Mouse (Mus musculus): ENCODE measurements around the gene Ptgfrn.

Ptgfrn gene

DNA sequence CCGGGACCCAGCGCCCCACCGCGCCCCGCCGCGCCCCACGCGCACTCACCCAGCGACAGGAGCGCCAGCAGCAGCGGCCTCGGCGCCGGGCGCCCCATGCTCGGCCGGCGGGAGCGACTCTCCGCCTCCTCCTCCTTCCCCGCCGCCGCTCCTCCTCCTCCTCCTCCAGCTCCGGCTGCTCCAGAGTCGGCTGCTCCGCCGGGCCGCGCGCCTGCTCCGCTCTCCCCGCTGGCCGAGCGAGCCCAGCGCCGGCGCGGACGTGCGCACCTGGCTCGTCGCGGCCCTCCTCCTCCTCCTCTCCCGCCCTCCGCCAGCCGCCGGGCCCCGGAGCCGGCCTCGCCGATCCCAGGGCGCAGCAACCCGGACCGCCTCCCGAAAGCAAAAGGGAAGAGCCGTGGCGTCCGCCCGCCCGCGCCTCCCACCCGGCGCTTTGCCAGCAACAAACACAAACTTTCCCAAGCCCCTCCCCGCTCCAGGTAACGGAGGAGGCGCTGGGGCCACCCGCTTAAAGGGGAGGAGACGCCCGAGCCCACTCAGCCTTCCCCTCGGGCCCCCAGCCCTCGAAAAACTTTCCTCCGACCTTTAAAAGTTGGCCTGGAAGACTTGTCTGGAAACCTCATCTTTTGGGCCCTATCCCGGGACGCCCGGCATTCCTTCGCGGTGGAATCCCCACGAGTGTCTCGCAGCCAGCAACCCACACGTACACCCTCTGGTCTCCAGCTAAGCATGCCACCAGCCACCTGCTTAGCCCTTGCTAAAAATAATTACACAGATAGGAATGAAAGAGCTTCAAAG is at the start of gene Ptgfrn:
Gene Ptgfrn, minus strand, starts transcription at position 236 of the 795 bp plus-strand sequence.
- peak; percentile 16 to 26 for DNase-seq

DNA sequence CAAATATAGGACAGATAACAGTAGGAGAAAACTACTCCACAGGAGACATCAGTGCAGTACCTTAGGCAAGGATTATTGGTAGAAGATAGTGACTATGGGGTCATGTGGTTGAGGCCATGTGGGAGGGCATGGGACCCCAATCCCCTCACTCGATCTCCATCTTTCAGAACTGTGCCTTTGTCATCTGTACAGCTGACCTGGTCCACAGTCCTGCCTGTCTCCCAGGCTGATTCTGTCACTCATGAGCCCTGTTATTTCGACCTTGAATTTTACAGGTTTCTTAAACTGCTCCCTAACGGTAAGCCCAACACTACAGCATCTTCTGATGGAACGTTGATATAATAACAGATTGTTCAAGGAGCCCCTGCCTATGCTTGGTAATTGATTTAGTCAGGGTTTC is 49.6 kb upstream of the Ptgfrn start:
- no peak for DNase-seq

DNA sequence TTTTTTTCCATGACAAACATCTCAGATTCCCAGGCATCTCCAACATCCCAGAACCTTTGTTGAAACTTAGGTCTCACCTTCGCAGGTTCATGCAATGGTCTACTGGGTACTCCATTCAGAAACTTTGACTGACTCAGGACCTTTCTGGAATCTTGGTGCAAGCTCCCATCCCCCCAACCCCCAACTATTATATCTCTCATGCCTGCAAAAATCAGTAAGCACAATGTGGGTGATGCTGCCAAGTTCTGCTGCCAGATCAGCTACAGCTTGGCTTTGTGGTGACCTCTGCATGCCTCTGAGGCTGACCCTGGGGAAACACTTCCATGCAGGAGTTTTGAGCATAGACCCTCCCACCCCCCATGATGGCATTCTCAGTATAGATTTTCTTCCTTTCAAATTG is 44.0 kb upstream of the Ptgfrn start:
- DNase-seq = no peak

DNA sequence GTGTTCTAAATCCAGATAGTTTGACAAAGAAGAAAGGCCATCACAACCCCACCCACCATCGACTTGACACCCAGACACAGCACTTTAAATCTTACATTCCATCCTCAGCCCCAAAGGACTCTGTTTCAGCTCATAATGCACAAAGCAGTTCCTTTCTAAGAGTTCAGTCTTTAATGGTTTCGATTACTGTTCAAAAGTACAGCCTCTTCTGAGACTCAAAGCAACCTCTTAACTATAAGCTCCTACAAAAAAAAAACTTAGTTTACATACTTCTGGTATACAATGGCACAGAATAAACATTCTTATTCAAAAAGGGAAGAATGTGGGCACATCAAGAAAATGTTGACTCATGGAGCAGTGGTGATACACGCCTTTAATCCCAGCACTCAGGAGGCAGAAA is 43.3 kb upstream of the Ptgfrn start:
- no peak for DNase-seq

DNA sequence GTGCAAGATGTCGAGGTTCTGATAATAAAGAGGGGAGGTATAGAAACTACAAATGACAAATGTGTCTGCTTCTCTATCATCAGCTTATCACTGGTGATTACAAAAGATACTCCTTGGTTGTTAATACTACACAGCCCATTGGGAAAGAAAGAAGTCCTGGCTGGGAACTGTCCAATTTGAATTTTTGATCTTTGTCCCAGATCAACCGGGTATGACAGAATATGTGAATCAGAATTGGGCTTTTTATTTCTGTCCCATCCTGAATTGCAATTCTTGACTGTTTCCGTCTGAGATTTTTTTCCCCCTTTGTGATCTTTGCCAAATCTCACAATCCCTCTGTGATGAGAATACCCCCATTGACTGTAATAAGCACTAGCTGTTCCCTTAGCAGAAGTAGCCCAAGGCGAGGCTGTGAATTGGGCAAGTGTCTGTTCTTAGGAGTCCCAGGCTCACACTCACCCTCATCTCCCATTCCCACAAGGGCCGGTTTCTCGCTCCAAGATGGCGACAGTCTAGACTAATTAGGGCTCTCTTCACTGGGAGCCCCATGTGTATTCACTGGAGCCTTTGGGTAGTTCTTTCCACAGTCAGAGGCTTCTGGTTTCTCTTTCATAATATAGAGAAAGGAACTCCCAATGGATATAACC is 36.2 kb upstream of the Ptgfrn start:
- no peak for DNase-seq

DNA sequence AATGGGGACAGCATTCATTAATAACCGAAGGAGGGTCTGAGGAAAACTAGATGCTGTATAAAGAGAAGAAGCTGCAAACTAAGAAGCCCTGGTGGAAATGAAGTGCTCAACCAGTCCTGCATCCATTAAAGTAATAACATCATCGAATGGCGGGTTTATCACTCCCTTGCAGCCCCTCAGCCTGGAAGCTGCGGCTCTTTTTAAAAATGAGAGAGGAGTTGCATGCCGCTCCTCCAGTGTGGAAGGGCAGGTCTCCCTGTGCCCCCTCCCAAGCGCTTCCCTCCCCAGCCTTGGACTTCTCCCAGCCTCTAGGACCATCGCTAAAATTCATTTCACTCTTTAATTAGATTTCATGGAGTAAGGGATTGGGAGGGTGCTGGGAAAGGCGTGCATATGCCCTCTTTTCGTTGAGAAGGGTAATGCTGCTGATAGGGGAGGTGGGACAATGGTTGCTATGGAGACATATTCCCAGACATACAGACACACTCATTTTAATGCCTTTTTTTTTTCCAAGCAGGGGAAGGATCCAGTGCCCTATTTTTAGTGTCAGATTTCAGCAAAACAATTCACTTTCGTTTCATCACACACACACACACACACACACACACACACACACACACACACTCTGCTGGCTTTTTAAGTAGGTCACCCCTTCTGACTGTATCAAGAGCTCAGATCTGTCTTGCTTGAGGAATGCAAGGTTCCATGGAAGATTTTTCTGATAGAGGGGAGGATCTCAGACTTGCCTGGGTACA is 35.4 kb upstream of the Ptgfrn start:
- no peak for DNase-seq

GRCm38 (mm10) chr3:101144366-101144948 is 34.4 kb upstream of the Ptgfrn start:
- DNase-seq = no peak

DNA sequence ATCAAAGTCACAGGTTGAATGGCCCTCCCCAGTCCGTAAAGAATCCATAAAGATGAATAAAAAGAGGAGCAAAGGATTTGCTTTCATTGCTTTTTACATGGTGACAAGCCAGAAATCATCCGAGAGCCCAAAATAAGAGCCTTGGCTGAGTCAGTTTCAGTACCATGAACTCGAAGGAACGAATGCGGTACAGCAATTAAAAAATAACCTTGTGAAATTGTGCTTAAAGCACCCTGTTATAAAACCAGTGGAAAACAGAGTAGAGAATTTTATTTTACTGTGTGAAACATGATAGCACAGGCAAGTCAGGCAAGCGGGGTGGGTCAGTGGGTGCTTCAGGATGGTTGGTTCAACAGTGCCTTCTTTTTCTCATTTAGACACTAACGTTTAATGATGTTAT is 33.4 kb upstream of the Ptgfrn start:
- DNase-seq = no peak

DNA sequence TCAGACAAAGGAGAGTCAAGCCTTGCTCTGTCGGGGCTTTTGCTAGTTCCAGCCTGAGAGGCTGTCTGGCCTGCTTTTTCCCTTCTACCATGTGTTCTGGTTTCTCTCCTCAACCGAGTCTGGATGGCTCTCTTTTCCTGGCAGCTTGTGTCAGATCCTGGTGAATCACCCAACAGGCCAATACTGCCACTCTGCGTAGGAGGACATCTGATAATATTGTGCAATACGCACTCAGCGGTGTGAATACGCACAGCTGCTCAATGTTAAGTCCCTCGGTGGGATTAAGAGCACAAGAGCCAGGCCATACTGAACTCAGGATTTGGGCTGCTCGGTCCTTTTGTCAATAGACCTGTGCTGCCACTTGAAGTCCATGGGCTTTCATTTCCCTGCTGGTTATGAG is 31.8 kb upstream of the Ptgfrn start:
- DNase-seq = no peak

- no peak for DNase-seq
Measured at GRCm38 (mm10) chr3:101139958-101140357, 29.9 kb upstream of the Ptgfrn start.

GRCm38 (mm10) chr3:101136483-101136882 is 26.4 kb upstream of the Ptgfrn start:
- DNase-seq = no peak

DNA sequence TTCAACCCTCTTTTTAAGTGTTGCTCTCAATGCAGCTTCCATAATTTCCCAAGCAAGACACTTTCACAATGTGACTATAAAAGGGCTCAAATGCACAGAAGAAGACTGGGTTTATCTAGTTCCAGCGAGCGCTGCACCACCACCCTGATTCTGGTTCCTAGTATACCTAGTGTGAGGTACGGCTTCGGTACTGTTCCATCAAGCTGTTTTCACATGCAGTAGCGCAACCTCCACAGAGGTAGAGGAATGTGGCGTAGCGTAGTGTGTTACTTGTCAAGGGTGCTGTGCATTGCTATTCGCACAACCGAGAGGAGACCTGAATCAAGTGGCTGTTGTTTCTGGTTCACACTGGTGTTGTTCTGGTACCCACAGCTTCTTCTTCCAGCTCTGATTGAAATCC is 24.8 kb upstream of the Ptgfrn start:
- no peak for DNase-seq

GRCm38 (mm10) chr3:101132981-101133380 is 22.9 kb upstream of the Ptgfrn start:
- no peak for DNase-seq

DNA sequence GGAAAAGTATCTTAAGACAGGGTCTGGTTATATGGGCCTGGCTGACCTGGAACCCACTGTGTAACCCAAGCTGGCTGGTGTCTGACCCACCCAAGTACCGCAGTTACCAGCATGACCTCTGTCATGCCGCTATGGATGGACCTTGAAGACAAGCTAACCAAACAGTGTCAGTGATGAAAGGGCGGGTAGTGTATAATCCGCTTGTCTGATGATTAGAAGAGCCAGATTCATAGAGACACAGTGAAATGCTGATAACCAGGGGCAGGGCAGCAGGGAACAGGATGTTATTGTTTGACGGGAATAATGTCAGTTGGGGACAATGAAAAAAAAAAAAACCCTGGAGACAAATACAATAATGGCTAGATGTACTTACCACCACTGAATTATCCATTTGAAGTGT is 21.7 kb upstream of the Ptgfrn start:
- no peak for DNase-seq

DNA sequence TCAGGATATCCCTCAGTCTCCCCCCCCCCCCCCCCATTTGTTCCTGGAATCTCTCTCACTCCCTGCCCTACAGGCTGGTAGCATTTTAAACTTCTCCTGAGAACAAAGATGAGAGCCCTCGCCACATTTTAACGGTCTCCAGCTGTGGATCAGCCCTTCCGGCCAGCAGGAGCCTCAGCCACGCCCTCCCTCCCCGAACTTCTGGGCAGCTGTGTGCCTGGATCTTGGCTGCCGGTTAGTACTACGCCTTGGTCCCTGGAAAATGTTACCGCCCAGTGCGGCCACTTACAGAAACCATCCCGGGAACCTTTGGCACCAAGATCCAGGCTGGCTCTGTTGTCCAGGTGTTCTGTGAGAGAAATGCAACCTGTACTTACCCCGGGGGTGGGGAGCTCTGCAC is 20.4 kb upstream of the Ptgfrn start:
- no peak for DNase-seq

DNA sequence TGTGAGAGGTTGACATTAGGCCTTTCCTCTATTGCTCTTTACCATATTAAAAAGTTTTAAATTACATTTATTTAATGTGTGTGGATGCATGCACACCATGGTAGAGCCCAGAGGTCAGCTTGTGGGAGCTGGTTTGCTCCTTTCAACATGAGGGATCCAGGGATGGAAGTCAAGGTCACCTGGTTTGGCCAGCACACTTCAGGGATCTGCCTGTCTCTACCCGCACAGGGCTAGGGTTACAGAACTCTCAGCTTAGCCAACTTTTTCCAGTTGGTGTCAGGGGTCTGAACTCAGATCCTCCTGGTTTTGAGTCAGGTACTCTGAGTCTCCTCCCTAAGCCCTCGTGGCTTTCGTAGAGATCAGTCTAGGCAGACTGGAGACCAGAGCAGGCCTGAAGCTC is 19.5 kb upstream of the Ptgfrn start:
- no peak for DNase-seq

- DNase-seq = no peak
Measured at GRCm38 (mm10) chr3:101129090-101129489, 19.0 kb upstream of the Ptgfrn start.

DNA sequence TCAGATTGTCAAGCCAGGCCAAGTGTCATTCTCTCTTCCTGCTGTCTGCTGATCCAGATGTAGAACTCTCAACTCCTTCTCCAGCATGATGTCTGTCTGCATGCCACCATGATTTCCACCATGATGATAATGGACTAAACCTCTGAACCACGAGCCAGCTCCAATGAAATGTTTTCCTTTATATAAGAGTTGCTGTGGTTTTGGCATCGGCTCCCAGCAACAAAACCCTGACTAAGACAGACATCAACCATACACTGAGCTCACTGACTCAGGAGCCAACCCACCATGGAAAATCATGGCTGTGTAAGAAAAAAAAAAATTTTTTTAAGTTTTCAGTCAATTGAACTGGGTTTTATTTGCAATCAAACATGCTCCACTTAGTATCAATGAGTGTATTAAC is 17.7 kb upstream of the Ptgfrn start:
- DNase-seq = no peak

DNA sequence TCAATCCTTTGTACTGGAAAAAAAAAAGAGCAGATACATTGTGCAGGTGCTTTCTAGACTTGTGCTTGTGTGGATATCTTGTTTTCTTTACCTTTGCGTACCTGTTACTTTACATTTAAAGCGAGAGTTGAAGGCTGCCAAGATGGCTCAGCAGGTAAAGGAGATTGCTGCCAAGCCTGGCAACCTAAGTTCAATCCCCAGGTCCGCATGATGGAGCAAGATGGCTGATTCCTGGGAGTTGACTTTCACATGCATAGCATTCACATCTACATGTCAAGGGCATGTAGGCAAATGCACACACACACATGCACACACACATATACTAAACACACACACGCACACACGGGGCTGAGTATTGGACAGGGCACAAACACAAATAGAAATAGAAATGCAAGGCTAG is 14.6 kb upstream of the Ptgfrn start:
- no peak for DNase-seq

GRCm38 (mm10) chr3:101122479-101122878 is 12.4 kb upstream of the Ptgfrn start:
- no peak for DNase-seq

- DNase-seq = no peak
Measured at GRCm38 (mm10) chr3:101117774-101118173, 7.7 kb upstream of the Ptgfrn start.

DNA sequence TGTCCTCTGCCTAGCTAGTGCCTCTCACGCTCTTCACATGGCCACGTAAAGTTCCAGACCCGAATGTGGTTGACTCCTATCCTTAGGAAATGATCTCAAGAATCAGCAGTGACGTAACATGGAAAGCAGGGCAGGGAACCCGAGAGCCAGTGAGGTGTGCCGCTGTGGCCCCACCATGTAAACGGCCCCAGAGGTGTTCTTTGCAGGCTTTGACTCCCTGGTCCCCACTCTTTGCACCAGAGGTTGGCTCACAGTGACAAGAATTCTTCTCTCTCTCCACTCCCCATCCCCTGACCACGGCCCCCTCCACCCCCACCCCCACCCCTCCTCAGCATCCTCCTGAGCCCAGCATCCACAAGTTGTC is 7.3 kb upstream of the Ptgfrn start:
- no peak for DNase-seq
